Mouse (Mus musculus) natural killer cell, adult 2 months (primary cell): ENCODE data around the gene Slc25a25.
A peak's percentile ranks its signal among the peaks of the same experiment; 100 is the strongest.

ENCODE experiments used
- DNase-seq, 2 experiments: peaks; one replicate each; pipeline ENCODE4 v3.0.0; 2022; ENCODE audit warnings: low spot score in 2 of 2

Slc25a25 gene

DNA sequence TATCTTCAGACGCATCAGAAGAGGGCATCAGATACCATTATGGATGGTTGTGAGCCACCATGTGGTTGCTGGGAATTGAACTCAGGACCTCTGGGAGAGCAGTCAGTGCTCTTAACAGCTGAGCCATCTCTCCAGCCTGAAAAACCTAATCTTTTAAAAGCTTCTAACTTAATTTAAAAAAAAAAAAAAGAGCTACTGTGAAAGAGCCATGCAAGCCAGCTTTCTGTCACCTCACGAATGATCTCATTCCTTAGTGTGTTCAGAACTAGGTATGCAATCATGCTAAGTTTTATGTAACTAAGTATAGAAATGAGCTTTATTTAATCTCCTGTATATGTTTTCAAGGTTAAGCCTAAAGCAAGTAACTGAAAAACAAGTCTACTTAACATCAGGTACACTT lies 8.4 kb upstream of the Slc25a25 start:
- no peak for DNase-seq

- no peak for DNase-seq
Observed at GRCm38 (mm10) chr2:32458300-32458699, 7.1 kb upstream of the Slc25a25 start.

DNA sequence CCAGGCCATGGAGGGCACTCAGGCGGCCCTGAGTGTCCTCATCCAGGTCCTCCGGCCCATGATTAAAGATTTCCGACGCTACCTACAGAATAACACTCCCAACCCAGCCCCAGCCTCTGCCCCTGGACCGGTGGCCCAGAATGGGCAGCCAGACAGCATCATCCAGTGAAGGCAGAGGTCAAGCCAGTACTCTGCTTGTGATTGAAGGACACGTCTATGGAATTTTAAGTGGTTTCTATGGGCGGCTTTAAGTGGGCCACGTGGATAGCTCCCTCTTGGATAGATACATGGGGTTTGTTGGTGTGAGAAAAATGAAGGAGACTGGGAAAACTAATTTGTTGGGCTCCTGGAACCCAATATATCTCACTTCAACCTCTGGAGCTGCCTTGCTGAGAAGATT lies 3.9 kb upstream of the Slc25a25 start:
- no peak for DNase-seq

- no peak for DNase-seq
Observed at GRCm38 (mm10) chr2:32454633-32455032, 3.4 kb upstream of the Slc25a25 start.

DNA sequence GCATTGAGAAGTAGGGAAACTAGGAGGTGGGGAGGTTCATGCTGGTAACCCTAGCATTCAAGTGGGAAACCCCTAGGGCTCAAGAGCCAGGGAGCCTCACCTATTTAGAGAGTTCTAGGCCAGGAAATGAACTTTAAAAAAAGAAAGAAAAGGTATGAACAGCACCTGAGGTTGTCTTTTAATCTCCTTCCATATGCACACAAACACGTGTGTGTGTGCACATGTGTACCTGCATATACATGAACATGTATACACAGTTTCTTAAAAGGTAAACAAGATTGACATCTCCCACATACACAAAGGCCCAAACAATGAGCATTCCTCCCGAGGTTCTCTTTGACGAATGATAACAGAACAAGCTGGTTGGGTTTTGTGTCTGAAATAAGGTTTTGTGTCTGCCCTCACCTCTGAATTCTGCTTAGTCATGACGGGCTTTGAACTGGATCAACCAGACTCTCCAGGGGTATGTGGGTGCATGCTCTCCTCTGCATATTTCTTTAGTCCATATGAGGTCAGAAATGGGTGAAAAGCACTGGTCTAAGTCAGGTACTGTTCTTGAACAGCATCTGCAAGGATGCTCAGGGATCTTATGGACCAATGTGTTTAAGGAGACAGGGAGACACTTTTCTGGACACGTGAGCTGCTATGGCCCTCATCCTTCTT lies 2.5 kb upstream of the Slc25a25 start:
- no peak for DNase-seq

- no peak for DNase-seq
Observed at GRCm38 (mm10) chr2:32452441-32452971, 1.3 kb upstream of the Slc25a25 start.

GRCm38 (mm10) chr2:32451870-32452372 lies 676 bp upstream of the Slc25a25 start:
- DNase-seq = peak; percentile 99

DNA sequence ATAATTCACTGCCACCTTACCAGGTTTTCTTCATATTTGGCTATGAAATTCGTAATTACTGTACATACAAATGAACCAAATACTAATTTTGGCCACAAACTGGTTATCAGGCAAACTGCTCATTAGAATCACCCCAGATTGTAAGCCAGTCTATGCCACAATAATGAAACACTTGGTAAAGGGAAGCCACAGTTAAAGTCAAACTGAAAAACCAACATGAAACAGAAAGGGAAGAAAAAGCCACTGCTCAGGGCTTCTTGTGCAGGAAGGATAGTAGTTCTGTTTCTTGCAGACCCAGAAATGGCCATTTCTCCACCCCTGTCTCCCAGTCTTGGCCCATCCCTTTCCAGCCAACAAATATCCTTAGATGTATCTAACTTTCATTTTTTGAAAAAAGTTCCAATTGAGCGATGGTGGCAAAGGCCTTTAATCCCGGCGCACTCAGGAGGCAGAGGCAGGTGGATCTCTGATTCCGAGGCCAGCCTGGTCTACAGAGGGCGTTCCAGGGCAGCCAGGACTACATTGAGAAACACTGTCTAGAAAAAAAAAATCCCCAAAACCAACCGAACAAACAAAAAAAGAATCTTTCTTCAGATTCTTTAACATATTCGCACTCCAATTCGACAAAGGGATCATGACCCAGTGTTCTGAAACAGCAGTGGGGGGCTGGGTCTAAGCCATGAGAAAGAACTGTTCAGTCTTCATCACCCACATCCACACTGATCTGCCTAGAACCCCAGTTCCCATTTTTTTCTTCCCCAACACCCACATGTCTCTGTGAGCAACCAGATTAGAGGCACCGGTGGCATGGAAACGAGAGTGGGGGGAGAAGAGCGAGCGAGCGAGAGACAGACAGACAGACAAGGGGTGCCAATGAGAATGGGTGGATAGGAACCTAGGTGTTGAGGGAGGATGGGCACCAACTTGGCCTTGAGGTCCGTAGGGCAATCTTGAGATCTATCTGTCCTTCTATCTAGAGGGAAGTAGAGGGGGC lies 1.2 kb downstream of the Slc25a25 start, which contains the start of gene Naif1:
Gene Naif1 (plus strand): TSS at position 697 of the 994 bp plus-strand sequence.
- peak in 1 of 2 experiments; percentile 18 for DNase-seq

DNA sequence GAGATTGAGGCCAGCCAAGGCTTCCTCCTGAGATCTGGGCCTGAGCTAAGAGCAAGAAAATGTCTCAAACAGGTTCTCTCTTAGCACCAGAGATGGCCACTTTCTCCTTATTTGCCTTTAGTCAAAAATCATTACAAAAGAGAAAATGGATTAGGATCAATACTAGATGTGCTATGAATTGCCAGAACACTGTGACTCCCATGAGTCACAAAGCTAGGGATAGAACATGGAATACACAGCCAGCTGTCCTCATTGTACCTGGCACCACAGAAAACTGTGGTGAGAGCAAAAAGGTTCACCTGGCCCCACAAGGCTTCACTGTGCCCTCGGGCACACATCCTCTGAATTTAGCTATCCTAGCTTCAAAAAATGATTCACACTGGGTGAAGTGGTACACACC lies 2.8 kb downstream of the Slc25a25 start:
- DNase-seq = no peak

- DNase-seq = peak; percentile 71 to 76
Observed at GRCm38 (mm10) chr2:32447264-32447936, 3.8 kb downstream of the Slc25a25 start.

DNA sequence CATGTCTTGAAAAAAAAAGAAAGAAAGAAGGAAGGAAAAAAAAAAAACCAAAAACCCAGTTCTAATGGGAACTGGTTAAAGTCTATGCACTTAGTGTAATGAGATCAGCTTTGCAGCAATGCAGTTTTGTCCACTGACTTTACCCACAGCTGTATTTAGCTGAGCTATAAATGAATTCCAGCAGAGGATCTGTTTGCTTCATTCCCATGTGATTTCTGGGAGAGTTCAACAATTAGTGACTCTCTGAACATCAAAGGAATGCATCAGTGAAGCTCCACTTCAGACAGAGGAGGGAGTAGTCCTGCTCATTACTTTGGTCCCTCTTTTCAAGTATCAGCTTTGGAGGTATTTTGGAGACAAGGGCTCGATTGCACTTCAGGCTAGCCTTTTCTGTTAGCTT lies 5.7 kb downstream of the Slc25a25 start:
- no peak for DNase-seq

DNA sequence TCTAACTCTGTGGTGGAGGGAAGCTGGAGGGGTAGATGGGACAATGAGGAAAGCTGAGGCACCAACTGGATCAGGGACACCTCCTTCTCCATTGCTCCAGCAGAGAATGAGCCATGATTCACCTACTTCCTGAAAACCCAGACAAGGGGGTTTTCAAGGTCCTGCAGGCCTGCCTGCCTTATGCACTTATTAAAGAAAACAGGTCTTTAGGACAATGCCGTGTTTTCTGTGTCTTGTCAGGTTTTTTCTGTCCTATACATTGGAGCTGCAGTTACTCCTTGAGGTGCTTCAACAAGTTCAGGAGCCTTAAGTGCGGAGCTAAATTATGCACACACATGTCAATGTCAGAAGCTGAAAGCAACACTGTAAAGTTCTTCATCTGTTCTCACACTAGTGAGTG lies 9.7 kb downstream of the Slc25a25 start:
- DNase-seq = no peak

DNA sequence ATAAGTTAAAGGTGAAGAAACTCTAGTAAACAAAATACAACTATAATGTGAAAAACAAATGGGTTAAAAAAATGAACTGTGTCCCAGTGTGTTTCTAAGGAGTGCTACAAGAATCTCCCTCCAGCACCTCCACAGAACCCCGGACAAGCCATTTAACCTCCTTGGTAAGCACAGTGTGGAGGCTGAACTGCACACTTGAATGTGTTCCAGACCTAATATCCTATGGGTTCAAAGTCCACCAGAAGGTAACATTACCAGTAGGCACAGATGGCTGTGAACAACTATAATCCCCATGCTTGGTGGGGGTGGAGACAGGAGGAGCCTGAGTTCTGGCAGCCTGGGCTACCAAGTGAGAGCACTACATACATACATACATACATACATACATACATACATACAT lies 10.6 kb downstream of the Slc25a25 start:
- DNase-seq = no peak

DNA sequence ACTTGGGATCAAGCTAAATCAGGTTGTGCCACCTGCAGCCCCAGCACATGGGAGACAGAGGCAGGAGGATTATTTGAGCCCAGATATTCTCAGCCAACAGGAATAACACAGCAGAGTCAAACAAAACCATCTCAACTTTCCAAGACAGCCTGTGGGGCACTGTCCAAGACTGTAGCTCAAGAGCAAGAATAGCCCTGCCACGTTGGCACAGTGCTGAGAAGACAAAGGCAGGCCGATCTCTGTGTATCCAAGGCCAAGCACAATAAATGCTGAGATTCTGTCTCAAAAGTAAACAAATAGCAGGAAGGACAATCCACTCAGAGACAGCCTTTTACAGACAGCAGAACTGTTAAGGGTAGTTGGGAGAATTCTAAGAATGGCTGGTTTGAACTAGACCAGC lies 11.1 kb downstream of the Slc25a25 start:
- no peak for DNase-seq

DNA sequence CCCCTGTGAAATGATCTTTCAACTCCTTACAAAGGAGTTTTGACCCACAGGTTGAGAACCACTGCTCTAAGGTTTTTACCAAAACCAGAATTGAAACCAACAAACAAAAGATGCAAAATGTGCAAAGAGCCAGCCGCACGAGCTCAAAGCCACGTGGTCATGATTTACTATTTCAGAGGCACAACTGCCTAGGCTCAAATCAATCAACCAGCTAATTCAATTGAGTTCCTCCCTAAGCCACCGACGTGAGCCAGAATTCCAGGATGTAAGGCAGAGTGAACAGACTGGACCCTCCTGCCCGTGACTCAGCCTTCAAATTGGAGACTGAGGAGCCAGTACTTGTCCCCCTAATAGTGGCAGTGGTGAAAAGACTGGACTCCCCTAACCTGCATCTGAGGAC lies 12.1 kb downstream of the Slc25a25 start:
- DNase-seq = no peak

GRCm38 (mm10) chr2:32438733-32439132 lies 12.5 kb downstream of the Slc25a25 start:
- DNase-seq = no peak

- no peak for DNase-seq
Observed at GRCm38 (mm10) chr2:32437612-32438166, 13.6 kb downstream of the Slc25a25 start.

DNA sequence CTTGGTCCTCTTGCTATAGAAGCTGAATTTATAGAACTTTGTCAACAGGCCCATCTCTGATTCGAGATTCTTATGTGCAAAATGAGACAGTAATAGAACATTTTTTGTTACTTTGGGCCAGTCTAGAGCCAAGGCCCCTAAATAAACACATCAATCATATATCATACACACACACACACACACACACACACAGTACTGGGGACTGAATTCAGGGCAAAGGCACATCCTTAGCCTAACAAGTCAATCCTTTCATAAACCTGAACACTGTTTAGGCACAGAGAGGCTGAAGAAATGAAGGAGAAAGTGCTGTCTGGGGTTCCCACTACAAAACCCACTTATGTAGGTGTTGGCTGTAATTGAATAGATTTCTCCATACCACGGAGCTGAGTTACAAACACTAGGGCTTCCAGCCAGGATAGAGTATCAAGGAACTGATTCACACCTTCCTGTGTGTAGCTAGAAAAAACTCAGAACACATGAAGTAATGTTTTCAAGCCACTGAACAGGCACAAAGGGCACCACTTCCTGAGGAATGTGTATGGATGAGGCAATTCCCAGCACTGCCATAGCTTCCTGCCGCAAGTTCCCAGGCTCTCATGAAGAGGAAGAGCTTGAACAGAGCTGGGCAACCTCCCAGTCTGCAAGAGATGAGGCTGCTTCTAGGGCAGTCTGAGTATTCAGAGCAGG lies 14.4 kb downstream of the Slc25a25 start:
- DNase-seq = no peak

DNA sequence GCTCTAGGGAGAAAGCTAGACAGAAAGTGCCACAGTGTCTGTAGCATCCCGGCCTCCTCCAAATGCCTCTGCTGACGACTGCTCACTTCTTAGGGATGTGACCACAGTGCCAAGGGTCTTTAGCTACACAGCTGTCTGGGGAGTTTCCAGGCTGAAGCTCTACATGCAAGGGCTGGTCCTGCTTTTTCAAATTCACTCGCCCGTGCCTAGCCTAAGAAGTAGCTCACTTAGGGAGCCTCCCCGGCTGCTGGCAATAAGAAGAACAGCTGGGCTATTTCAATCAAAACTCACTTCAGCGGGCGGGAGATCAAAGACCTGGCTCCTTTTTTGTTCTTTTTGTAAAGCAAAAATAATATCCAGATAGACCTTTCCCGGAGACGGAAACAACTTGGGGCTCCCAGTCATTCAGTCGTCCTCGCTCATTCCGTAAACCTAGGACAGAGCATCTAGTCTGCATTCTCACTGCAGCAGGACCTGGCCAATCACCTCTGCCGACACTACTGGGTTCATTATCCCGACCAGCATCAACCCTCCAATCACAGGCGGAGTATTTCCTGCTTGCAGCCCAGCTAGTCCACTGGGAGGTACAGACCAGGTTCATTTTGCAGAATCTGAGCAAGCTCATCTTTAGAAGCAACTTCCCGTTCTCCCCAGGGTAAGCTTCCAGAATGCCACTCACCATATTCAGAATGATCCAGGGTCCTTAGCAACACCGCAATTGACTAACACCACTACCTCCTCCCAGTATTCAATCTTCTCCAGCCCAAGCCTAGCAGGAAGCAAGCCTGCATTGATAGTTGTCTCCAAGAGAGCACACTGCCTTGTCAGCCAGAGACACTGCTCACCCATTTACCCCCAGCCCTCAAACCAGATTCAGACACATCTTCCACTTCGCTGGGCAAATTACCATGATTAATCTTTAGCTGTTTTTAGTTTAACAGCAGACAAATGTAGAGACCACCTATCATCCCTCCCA lies 20.3 kb downstream of the Slc25a25 start:
- DNase-seq = no peak
